Mouse (Mus musculus): ENCODE measurements at regions not wholly inside any gene's neighbourhood (a gene's known extent, or its start where the extent isn't known, plus 50 kb on each side); places are given as distances from the start of the nearest gene placed in this dataset.

GRCm38 (mm10) chr8:78023936-78024335 is 189.2 kb upstream of the Ttc29 start:
- no peak overlapping the region for H3K27ac ChIP-seq (ENCODE audit: insufficient read depth, low read depth, low read length)
- 61% methylated on average over 4 of the region's 4 CpGs for WGBS
- no peaks in the 10 kb centered on the region for H3K36me3 ChIP-seq (ENCODE audit: control insufficient read depth, insufficient read depth, low read length)
- no peaks in the 10 kb centered on the region for H3K27me3 ChIP-seq (ENCODE audit: control insufficient read depth, insufficient read depth, low read length)
- TF ChIP-seq POLR2A (IDR thresholded peaks at IDR 0.05; ENCODE audit: low read depth, low read length) = no peak
- no peak for TF ChIP-seq CTCF (IDR thresholded peaks at IDR 0.05; ENCODE audit: extremely low read depth, insufficient read length, insufficient replicate concordance, low read depth, low read length)
- no peak overlapping the region for H3K4me3 ChIP-seq (ENCODE audit: low read depth, low read length)
- H3K4me1 ChIP-seq (ENCODE audit: control insufficient read depth, insufficient read depth, insufficient read length, low read length) = no peaks in the 10 kb centered on the region

- Histone ChIP-seq H3K36me3 (ENCODE audit: control insufficient read depth, insufficient read depth, low read length) (no peaks in the 10 kb centered on the region), H3K27me3 (ENCODE audit: control insufficient read depth, insufficient read depth, low read length) (no peaks in the 10 kb centered on the region), H3K27ac (ENCODE audit: insufficient read depth, low read depth, low read length) (no peak overlapping the region), H3K4me1 (ENCODE audit: control insufficient read depth, insufficient read depth, insufficient read length, low read length) (no peaks in the 10 kb centered on the region), H3K4me3 (ENCODE audit: low read depth, low read length) (no peak overlapping the region)
- no peak for TF ChIP-seq POLR2A (IDR thresholded peaks at IDR 0.05; ENCODE audit: low read depth, low read length)
- no peak for TF ChIP-seq CTCF (IDR thresholded peaks at IDR 0.05; ENCODE audit: extremely low read depth, insufficient read length, insufficient replicate concordance, low read depth, low read length)
- WGBS = 83% methylated on average over 5 of the region's 5 CpGs
Observed at GRCm38 (mm10) chr8:78024964-78025363, 188.1 kb upstream of the Ttc29 start.

- Histone ChIP-seq H3K4me1 (ENCODE audit: control insufficient read depth, insufficient read depth, insufficient read length, low read length) (no peaks in the 10 kb centered on the region), H3K4me3 (ENCODE audit: low read depth, low read length) (no peak overlapping the region), H3K27me3 (ENCODE audit: control insufficient read depth, insufficient read depth, low read length) (no peaks in the 10 kb centered on the region), H3K36me3 (ENCODE audit: control insufficient read depth, insufficient read depth, low read length) (no peaks in the 10 kb centered on the region), H3K27ac (ENCODE audit: insufficient read depth, low read depth, low read length) (no peak overlapping the region)
- 79% methylated on average over 2 of the region's 2 CpGs for WGBS
- TF ChIP-seq POLR2A (IDR thresholded peaks at IDR 0.05; ENCODE audit: low read depth, low read length) (no peak), CTCF (IDR thresholded peaks at IDR 0.05; ENCODE audit: extremely low read depth, insufficient read length, insufficient replicate concordance, low read depth, low read length) (no peak)
Observed at GRCm38 (mm10) chr8:78027371-78027770, 185.7 kb upstream of the Ttc29 start.

GRCm38 (mm10) chr8:78028928-78029327 is 184.2 kb upstream of the Ttc29 start:
- no peak for TF ChIP-seq CTCF (IDR thresholded peaks at IDR 0.05; ENCODE audit: extremely low read depth, insufficient read length, insufficient replicate concordance, low read depth, low read length)
- no peak for TF ChIP-seq POLR2A (IDR thresholded peaks at IDR 0.05; ENCODE audit: low read depth, low read length)
- Histone ChIP-seq H3K36me3 (ENCODE audit: control insufficient read depth, insufficient read depth, low read length) (no peaks in the 10 kb centered on the region), H3K27ac (ENCODE audit: insufficient read depth, low read depth, low read length) (no peak overlapping the region), H3K4me1 (ENCODE audit: control insufficient read depth, insufficient read depth, insufficient read length, low read length) (no peaks in the 10 kb centered on the region), H3K4me3 (ENCODE audit: low read depth, low read length) (no peak overlapping the region), H3K27me3 (ENCODE audit: control insufficient read depth, insufficient read depth, low read length) (no peaks in the 10 kb centered on the region)
- WGBS = 84% methylated on average over 1 of the region's 1 CpGs

GRCm38 (mm10) chr8:78031811-78032210 is 181.3 kb upstream of the Ttc29 start:
- Histone ChIP-seq H3K27ac (ENCODE audit: insufficient read depth, low read depth, low read length) (no peak overlapping the region), H3K4me3 (ENCODE audit: low read depth, low read length) (no peak overlapping the region), H3K4me1 (ENCODE audit: control insufficient read depth, insufficient read depth, insufficient read length, low read length) (0 out of 2 replicates have a peak, but pooled peaks cover 2% of the 10 kb centered on the region), H3K27me3 (ENCODE audit: control insufficient read depth, insufficient read depth, low read length) (no peaks in the 10 kb centered on the region), H3K36me3 (ENCODE audit: control insufficient read depth, insufficient read depth, low read length) (no peaks in the 10 kb centered on the region)
- 79% methylated on average over 4 of the region's 4 CpGs for WGBS
- TF ChIP-seq CTCF (IDR thresholded peaks at IDR 0.05; ENCODE audit: extremely low read depth, insufficient read length, insufficient replicate concordance, low read depth, low read length) (no peak), POLR2A (IDR thresholded peaks at IDR 0.05; ENCODE audit: low read depth, low read length) (no peak)

GRCm38 (mm10) chr8:78034687-78035086 is 178.4 kb upstream of the Ttc29 start:
- no peaks in the 10 kb centered on the region for H3K27me3 ChIP-seq (ENCODE audit: control insufficient read depth, insufficient read depth, low read length)
- H3K4me3 ChIP-seq (ENCODE audit: low read depth, low read length) = no peak overlapping the region
- no peak overlapping the region for H3K27ac ChIP-seq (ENCODE audit: insufficient read depth, low read depth, low read length)
- TF ChIP-seq CTCF (IDR thresholded peaks at IDR 0.05; ENCODE audit: extremely low read depth, insufficient read length, insufficient replicate concordance, low read depth, low read length) = no peak
- no peak for TF ChIP-seq POLR2A (IDR thresholded peaks at IDR 0.05; ENCODE audit: low read depth, low read length)
- 0 out of 2 replicates have a peak, but pooled peaks cover 2% of the 10 kb centered on the region for H3K4me1 ChIP-seq (ENCODE audit: control insufficient read depth, insufficient read depth, insufficient read length, low read length)
- WGBS = 74% methylated on average over 4 of the region's 4 CpGs
- H3K36me3 ChIP-seq (ENCODE audit: control insufficient read depth, insufficient read depth, low read length) = no peaks in the 10 kb centered on the region

- TF ChIP-seq CTCF (IDR thresholded peaks at IDR 0.05; ENCODE audit: extremely low read depth, insufficient read length, insufficient replicate concordance, low read depth, low read length) (no peak), POLR2A (IDR thresholded peaks at IDR 0.05; ENCODE audit: low read depth, low read length) (no peak)
- Histone ChIP-seq H3K4me1 (ENCODE audit: control insufficient read depth, insufficient read depth, insufficient read length, low read length) (0 out of 2 replicates have a peak, but pooled peaks cover 2% of the 10 kb centered on the region), H3K4me3 (ENCODE audit: low read depth, low read length) (no peak overlapping the region), H3K27ac (ENCODE audit: insufficient read depth, low read depth, low read length) (no peak overlapping the region), H3K27me3 (ENCODE audit: control insufficient read depth, insufficient read depth, low read length) (no peaks in the 10 kb centered on the region), H3K36me3 (ENCODE audit: control insufficient read depth, insufficient read depth, low read length) (no peaks in the 10 kb centered on the region)
- WGBS = 79% methylated on average over 1 of the region's 1 CpGs
Observed at GRCm38 (mm10) chr8:78037218-78037617, 175.9 kb upstream of the Ttc29 start.

All from small intestine, adult 2 months (tissue).